Mouse (Mus musculus): Measurements from ENCODE around the gene Spon1.

GRCm38 (mm10) chr7:113859480-113859881 is 93.7 kb downstream of the Spon1 start:
- TF ChIP-seq EP300 (IDR thresholded peaks at IDR 0.05), result 0 out of 2 replicates have a peak, but pooled peaks have one; percentile 21
- no peak for TF ChIP-seq CTCF (IDR thresholded peaks at IDR 0.05)
